Mouse (Mus musculus) E14TG2a.4 (cell line): ENCODE results near the gene Tut1.

Experiments used
- CTCF ChIP-seq: conservative IDR thresholded peaks from 2 replicates; pipeline ENCODE4 v1.5.1; 2014; ENCODE audit warnings: low read length
- NANOG ChIP-seq: IDR thresholded peaks from 2 replicates; pipeline ENCODE4 v1.6.1; 2014; ENCODE audit warnings: borderline replicate concordance, low read length, mixed read lengths

DNA sequence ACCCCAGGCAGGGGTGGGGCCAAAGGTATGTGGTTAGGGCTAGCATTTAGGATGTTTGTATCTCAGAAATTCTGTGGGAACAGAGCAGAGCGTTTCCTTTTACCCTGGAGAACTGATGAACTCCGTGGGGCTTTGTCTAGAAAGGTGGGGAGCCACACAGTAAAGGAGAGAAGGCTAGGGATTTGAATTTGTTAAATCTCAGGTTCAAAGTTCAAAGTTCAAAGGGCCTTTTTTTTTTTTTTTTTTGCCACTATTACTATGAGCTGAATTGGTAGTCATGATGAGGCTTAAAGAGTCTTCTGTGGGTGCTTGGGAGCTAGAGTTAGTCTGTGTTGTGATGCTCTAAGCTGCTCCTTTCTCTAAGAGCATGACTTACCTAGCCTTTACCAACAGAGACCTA is 16.9 kb upstream of the Tut1 start:
- TF ChIP-seq CTCF (no peak), NANOG (no peak)
